Mouse (Mus musculus) embryonic facial prominence, embryonic 11.5 days (tissue): ENCODE measurements at regions not wholly inside any gene's neighbourhood (a gene's known extent, or its start where the extent isn't known, plus 50 kb on each side); places are given as distances from the start of the nearest gene placed in this dataset.

Source experiments
- ATAC-seq: fragments of 200-750 bp; cut with Nextera tagmentation; replicated peaks from 2 replicates; pipeline ENCODE4 v1.8.0; 2017; ENCODE audit warnings: low read depth; ENCODE audit not compliant: insufficient number of reproducible peaks, low FRiP score, low TSS enrichment
- DNase-seq: peaks from one replicate; pipeline ENCODE4 v3.0.0-alpha.2; 2015; ENCODE audit warnings: low spot score
- H3K27ac ChIP-seq: fragments of 300-500 bp; sonication (generic); replicated peaks from 2 replicates; pipeline ENCODE4 v1.5.1; 2014; ENCODE audit warnings: mild to moderate bottlenecking, low read depth, low read length, control low read depth
- H3K27me3 ChIP-seq: fragments of 300-500 bp; sonication (generic); 2 replicates; pipeline ENCODE4 v1.6.1; 2014; ENCODE audit warnings: mild to moderate bottlenecking, low read length, moderate library complexity, mixed read lengths; ENCODE audit not compliant: control insufficient read depth, insufficient read depth
- H3K36me3 ChIP-seq: fragments of 300-500 bp; sonication (generic); replicated peaks from 2 replicates; pipeline ENCODE4 v1.6.1; 2014; ENCODE audit warnings: low read depth, mild to moderate bottlenecking, low read length, moderate library complexity, mixed read lengths; ENCODE audit not compliant: control insufficient read depth, insufficient read depth
- H3K4me1 ChIP-seq: fragments of 300-500 bp; sonication (generic); 2 replicates; pipeline ENCODE4 v1.6.1; 2014; ENCODE audit warnings: low read length, mixed read lengths; ENCODE audit not compliant: control insufficient read depth, insufficient read depth
- H3K4me2 ChIP-seq: fragments of 300-500 bp; sonication (generic); 2 replicates; pipeline ENCODE4 v1.6.1; 2014; ENCODE audit warnings: low read depth, mild to moderate bottlenecking, control low read depth, low read length, moderate library complexity
- H3K4me3 ChIP-seq: fragments of 300-500 bp; sonication (generic); 2 replicates; pipeline ENCODE4 v1.5.1; 2014; ENCODE audit warnings: low read depth, low read length, control low read depth
- H3K9ac ChIP-seq: fragments of 300-500 bp; sonication (generic); replicated peaks from 2 replicates; pipeline ENCODE4 v1.6.1; 2014; ENCODE audit warnings: mild to moderate bottlenecking, control low read depth, low read length
- H3K9me3 ChIP-seq: fragments of 300-500 bp; sonication (generic); replicated peaks from 2 replicates; pipeline ENCODE4 v1.6.1; 2016; ENCODE audit warnings: mild to moderate bottlenecking, low read length, inconsistent platforms, mixed read lengths; ENCODE audit not compliant: control insufficient read depth
- WGBS: fragments of 180-500 bp; shearing (Covaris S2); extraction: QIAGEN DNeasy Blood & Tissue Kit; methylation state at CpG from one replicate; pipeline ENCODE4 v1.1.7; 2014; 5-methylcytosine and 5-hydroxymethylcytosine counted together

DNA sequence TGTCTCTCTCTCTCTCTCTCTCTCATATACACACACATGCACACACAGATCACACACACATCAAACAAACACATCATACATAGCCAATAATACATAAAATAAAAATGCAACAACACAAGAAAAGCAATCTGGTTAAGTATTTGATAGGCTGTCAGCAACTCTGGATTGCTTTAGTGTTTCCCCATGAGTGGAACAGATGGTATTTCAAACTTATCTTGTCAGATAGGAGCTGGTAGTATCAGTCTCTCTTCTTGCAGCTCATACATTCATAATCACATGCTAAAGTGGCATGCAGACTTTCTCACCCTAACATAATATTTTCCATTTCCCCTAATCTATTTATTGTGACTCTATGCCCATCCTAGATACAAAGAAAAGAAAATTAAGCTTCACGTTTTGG is 347.0 kb downstream of the Rergl start:
- H3K36me3 ChIP-seq: no peaks in the 10 kb centered on the region
- H3K4me2 ChIP-seq: no peak overlapping the region
- WGBS: 79% methylated on average over 1 of the region's 1 CpGs
- DNase-seq (no peak), ATAC-seq (no peak)
- H3K27me3 ChIP-seq: no peaks in the 10 kb centered on the region
- no peak overlapping the region for H3K4me3 ChIP-seq
- no peak overlapping the region for H3K9ac ChIP-seq
- H3K4me1 ChIP-seq: no peaks in the 10 kb centered on the region
- no peak overlapping the region for H3K27ac ChIP-seq
- no peaks in the 10 kb centered on the region for H3K9me3 ChIP-seq

DNA sequence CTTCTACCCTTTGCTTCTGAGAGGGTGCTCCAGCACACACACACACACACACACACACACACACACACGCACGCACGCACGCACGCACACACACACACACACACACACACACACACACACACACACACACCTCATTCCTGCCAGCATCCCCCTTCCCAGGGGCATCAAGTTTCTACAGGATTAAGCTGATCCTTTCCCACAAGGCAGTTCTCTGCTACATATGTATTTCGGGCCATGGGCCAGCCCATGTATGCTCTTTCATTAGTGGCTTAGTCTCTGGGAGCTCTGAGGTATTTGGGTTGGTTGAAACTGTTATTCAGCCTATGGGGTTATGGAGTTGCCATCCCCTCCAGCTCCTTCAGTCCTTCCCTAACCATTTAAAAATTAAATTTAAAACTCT is 366.1 kb downstream of the Rergl start:
- Histone ChIP-seq H3K9ac (no peak overlapping the region), H3K36me3 (no peaks in the 10 kb centered on the region), H3K27me3 (no peaks in the 10 kb centered on the region), H3K9me3 (no peaks in the 10 kb centered on the region), H3K4me2 (no peak overlapping the region), H3K4me1 (no peaks in the 10 kb centered on the region), H3K27ac (no peak overlapping the region), H3K4me3 (no peak overlapping the region)
- DNase-seq: no peak
- no peak for ATAC-seq
- WGBS: 87% methylated on average over 3 of the region's 6 CpGs

DNA sequence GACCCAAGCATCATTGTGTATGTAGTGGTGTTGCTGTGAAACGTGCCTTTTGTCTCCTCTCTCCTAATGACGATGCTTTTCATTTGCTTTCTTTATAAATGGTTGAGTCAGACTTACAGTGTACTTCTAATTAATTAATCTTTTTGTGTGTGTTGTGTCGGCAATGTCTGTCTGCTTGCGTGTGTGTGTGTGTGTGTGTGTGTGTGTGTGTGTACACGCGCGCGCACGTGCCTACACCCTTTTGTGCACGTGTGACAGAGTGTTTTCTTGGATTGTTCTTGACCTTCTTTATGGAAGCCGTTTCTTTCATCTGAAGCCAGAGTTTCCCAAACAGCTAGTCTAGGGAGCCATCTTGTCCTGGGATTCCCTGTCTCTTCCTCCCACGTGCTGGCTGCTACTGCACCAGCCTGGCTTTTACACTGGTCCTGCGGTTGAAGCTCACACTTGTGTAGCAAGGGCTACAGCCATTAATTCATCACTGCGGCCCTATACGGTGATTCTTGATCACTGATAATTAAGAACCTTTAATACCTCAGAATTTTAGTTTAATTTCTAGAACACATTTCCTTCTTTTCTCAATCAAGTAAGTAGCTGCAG is 369.6 kb downstream of the Rergl start:
- Histone ChIP-seq H3K36me3 (no peaks in the 10 kb centered on the region), H3K4me2 (no peak overlapping the region), H3K9me3 (no peaks in the 10 kb centered on the region), H3K27me3 (no peaks in the 10 kb centered on the region), H3K9ac (no peak overlapping the region), H3K4me3 (no peak overlapping the region), H3K4me1 (no peaks in the 10 kb centered on the region), H3K27ac (no peak overlapping the region)
- DNase-seq (no peak), ATAC-seq (no peak)
- 90% methylated on average over 15 of the region's 15 CpGs for WGBS

DNA sequence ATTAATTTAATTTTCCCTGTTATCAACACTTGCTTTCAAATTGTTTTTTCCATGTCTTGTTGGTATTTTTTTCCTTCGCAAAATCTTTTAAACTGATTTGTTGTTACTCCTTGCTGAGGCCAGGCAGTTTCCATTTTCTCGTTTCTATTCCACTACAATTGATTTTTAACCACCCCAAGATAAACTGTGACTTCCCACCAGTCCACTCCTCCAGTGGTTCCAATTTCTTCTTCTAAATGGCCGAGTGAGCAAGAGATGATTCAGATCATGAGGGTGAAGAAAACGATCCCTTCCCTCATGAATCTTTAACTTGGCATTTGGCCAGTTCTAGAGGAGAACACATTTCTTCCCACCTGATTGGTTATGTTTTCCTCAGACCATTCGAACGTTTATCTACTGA is 393.5 kb downstream of the Rergl start:
- WGBS: 82% methylated on average over 6 of the region's 6 CpGs
- no peak for ATAC-seq
- Histone ChIP-seq H3K9ac (no peak overlapping the region), H3K9me3 (no peaks in the 10 kb centered on the region), H3K27ac (no peak overlapping the region), H3K4me1 (no peaks in the 10 kb centered on the region), H3K27me3 (no peaks in the 10 kb centered on the region), H3K36me3 (no peaks in the 10 kb centered on the region), H3K4me2 (no peak overlapping the region), H3K4me3 (no peak overlapping the region)
- DNase-seq: no peak

DNA sequence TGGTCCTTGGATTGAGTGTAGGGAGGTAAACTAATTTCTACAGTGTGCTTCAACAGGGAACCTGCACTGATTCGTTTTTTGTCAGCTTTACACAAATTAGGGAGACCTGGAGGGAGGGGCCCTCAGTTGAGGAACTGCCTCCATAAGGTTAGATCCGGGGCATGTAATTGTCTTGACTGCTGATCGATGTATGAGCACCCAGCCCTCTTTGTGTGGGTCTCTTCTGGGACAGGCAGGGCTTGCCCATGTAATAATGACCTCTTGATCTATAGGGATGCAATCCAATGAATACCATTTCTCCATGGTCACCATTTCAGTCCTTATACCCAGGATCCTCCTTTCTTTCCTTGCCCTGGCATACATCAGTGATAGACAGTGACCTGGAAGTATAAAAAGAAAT is 398.4 kb downstream of the Rergl start:
- Histone ChIP-seq H3K9me3 (no peaks in the 10 kb centered on the region), H3K27me3 (no peaks in the 10 kb centered on the region), H3K4me1 (no peaks in the 10 kb centered on the region), H3K27ac (no peak overlapping the region), H3K36me3 (no peaks in the 10 kb centered on the region), H3K9ac (no peak overlapping the region), H3K4me2 (no peak overlapping the region), H3K4me3 (no peak overlapping the region)
- no peak for ATAC-seq
- no peak for DNase-seq
- WGBS: 72% methylated on average over 3 of the region's 3 CpGs

DNA sequence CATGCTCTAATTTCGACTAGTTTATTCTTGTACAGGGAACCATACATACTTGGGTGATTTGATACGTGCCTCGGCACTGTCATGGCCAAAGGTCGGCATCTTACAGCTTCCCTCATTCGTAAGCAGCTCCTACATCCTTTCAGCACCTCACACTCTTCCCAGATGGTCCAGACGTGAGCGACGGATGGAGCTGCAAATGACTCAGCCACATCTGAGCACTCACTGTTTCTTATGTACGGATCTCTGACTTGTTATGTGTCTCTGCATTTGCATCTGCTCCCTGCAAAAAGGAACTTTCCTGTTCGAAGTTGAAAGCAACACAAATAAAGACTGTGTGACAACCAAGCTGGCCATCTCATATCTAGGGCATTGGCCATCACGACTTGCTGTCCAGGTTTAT is 402.5 kb downstream of the Rergl start:
- H3K27me3 ChIP-seq: no peaks in the 10 kb centered on the region
- no peak overlapping the region for H3K4me3 ChIP-seq
- no peak overlapping the region for H3K9ac ChIP-seq
- H3K36me3 ChIP-seq: no peaks in the 10 kb centered on the region
- H3K9me3 ChIP-seq: no peaks in the 10 kb centered on the region
- ATAC-seq (no peak), DNase-seq (no peak)
- H3K27ac ChIP-seq: no peak overlapping the region
- no peaks in the 10 kb centered on the region for H3K4me1 ChIP-seq
- H3K4me2 ChIP-seq: no peak overlapping the region
- WGBS: 84% methylated on average over 11 of the region's 11 CpGs

DNA sequence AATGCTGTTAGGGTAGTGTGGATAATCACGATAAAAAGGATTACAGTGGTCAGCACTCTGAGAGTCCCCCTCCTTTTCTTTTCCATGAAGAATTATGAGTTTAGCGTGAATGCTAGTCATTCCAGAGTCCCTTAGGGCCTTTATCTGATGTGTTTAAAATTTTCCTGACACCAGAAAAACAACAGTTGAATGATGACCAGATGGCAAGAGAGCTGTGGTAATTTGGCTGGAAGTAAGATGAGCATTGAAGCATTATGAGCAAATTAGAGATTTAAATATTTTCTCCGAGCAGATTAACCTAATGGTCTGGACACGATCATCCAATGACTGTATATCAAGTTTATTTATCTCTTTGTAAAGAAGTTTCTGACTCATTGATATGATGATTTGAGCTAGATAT is 417.1 kb upstream of the Igbp1b start:
- H3K36me3 ChIP-seq: no peaks in the 10 kb centered on the region
- 66% methylated on average over 4 of the region's 4 CpGs for WGBS
- no peaks in the 10 kb centered on the region for H3K27me3 ChIP-seq
- no peak overlapping the region for H3K4me2 ChIP-seq
- H3K4me1 ChIP-seq: no peaks in the 10 kb centered on the region
- no peaks in the 10 kb centered on the region for H3K9me3 ChIP-seq
- ATAC-seq: no peak
- no peak overlapping the region for H3K27ac ChIP-seq
- no peak overlapping the region for H3K4me3 ChIP-seq
- H3K9ac ChIP-seq: no peak overlapping the region
- DNase-seq: no peak

DNA sequence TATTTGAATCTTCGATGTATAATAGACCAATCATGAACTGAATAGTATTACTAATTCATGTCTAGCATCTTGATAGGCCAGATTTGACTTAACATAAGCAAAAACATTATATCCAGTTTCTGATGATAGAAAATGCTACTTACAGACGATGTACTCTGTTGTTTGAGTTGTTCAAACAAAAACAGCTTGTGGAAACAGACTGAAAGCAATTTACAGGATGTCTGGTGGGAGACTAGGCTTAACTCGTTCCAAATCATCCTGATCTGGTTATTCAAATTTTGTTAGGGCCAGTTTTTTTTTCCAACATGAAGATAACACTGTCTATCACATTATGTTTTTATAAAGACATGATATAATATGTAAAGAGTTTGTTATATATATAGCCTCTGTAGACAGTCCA is 369.4 kb upstream of the Igbp1b start:
- H3K27me3 ChIP-seq: no peaks in the 10 kb centered on the region
- no peaks in the 10 kb centered on the region for H3K9me3 ChIP-seq
- no peak for DNase-seq
- ATAC-seq: no peak
- no peak overlapping the region for H3K4me3 ChIP-seq
- WGBS: 73% methylated on average over 3 of the region's 3 CpGs
- no peaks in the 10 kb centered on the region for H3K36me3 ChIP-seq
- no peak overlapping the region for H3K4me2 ChIP-seq
- no peak overlapping the region for H3K27ac ChIP-seq
- no peak overlapping the region for H3K9ac ChIP-seq
- no peaks in the 10 kb centered on the region for H3K4me1 ChIP-seq
